Mouse (Mus musculus): ENCODE results near the gene Txk.

The Txk gene

GRCm38 (mm10) chr5:72751056-72751758 is 1.4 kb downstream of the Txk start:
- 71% methylated on average over 7 of the region's 7 CpGs for WGBS

GRCm38 (mm10) chr5:72750226-72750625 is 2.4 kb downstream of the Txk start:
- 76% methylated on average over 5 of the region's 5 CpGs for WGBS

GRCm38 (mm10) chr5:72748659-72749265 is 3.8 kb downstream of the Txk start:
- 80% methylated on average over 7 of the region's 7 CpGs for WGBS

- 37% methylated on average over 4 of the region's 4 CpGs for WGBS
Observed at GRCm38 (mm10) chr5:72747384-72747783, 5.2 kb downstream of the Txk start.

- 58% methylated on average over 4 of the region's 4 CpGs for WGBS
Observed at GRCm38 (mm10) chr5:72746461-72746860, 6.1 kb downstream of the Txk start.

GRCm38 (mm10) chr5:72743103-72743502 is 9.5 kb downstream of the Txk start:
- 91% methylated on average over 6 of the region's 6 CpGs for WGBS

GRCm38 (mm10) chr5:72736868-72737267 is 15.7 kb downstream of the Txk start:
- 84% methylated on average over 7 of the region's 7 CpGs for WGBS

- 69% methylated on average over 8 of the region's 8 CpGs for WGBS
Observed at GRCm38 (mm10) chr5:72736437-72736836, 16.1 kb downstream of the Txk start.

GRCm38 (mm10) chr5:72735763-72736162 is 16.8 kb downstream of the Txk start:
- 61% methylated on average over 7 of the region's 7 CpGs for WGBS

- WGBS, result 90% methylated on average over 1 of the region's 1 CpGs
Observed at GRCm38 (mm10) chr5:72732885-72733284, 19.7 kb downstream of the Txk start.

GRCm38 (mm10) chr5:72725404-72725803 is 27.2 kb downstream of the Txk start:
- 86% methylated on average over 3 of the region's 3 CpGs for WGBS

- WGBS, result 59% methylated on average over 2 of the region's 2 CpGs
Observed at GRCm38 (mm10) chr5:72723429-72723828, 29.1 kb downstream of the Txk start.

- WGBS, result 50% methylated on average over 7 of the region's 7 CpGs
Observed at GRCm38 (mm10) chr5:72720587-72720986, 32.0 kb downstream of the Txk start.

GRCm38 (mm10) chr5:72710572-72711278 is 41.9 kb downstream of the Txk start:
- 24% methylated on average over 4 of the region's 4 CpGs for whole genome bisulfite sequencing

- 93% methylated on average over 9 of the region's 9 CpGs for WGBS
Observed at GRCm38 (mm10) chr5:72709976-72710375, 42.6 kb downstream of the Txk start.

- WGBS, result 83% methylated on average over 13 of the region's 13 CpGs
Observed at GRCm38 (mm10) chr5:72709451-72709850, 43.1 kb downstream of the Txk start.

GRCm38 (mm10) chr5:72706722-72707121 is 45.9 kb downstream of the Txk start:
- 75% methylated on average over 10 of the region's 10 CpGs for WGBS

GRCm38 (mm10) chr5:72706095-72706494 is 46.5 kb downstream of the Txk start:
- 69% methylated on average over 10 of the region's 10 CpGs for WGBS

- 30% methylated on average over 2 of the region's 2 CpGs for WGBS
Observed at GRCm38 (mm10) chr5:72699500-72699818, 53.1 kb downstream of the Txk start.

GRCm38 (mm10) chr5:72698818-72699499 is 53.6 kb downstream of the Txk start:
- WGBS, result 39% methylated on average over 7 of the region's 7 CpGs

GRCm38 (mm10) chr5:72698343-72698742 is 54.2 kb downstream of the Txk start:
- 40% methylated on average over 3 of the region's 3 CpGs for WGBS

GRCm38 (mm10) chr5:72696491-72696890 is 56.1 kb downstream of the Txk start:
- WGBS, result 75% methylated on average over 13 of the region's 13 CpGs
